Mouse (Mus musculus) thymus, adult 2 months (tissue): ENCODE measurements around the gene Foxk1.

Experiments
- CTCF ChIP-seq: fragments of 200-500 bp; IDR thresholded peaks from 2 replicates; pipeline ENCODE4 v1.5.1; 2012; ENCODE audit warnings: mild to moderate bottlenecking, control low read depth, low read length, moderate library complexity, borderline replicate concordance; ENCODE audit not compliant: control insufficient read depth, poor library complexity, insufficient read depth; ENCODE audit errors: extremely low read depth
- POLR2A ChIP-seq: fragments of 200-500 bp; IDR thresholded peaks from 2 replicates; pipeline ENCODE4 v1.6.1; 2012; ENCODE audit warnings: mild to moderate bottlenecking, low read length, control low read depth, moderate library complexity; ENCODE audit not compliant: control insufficient read depth, poor library complexity, insufficient read depth; ENCODE audit errors: extremely low read depth

GRCm38 (mm10) chr5:142431811-142432434 is 30.6 kb downstream of the Foxk1 start:
- TF ChIP-seq CTCF (no peak), POLR2A (no peak)
